Mouse (Mus musculus): ENCODE measurements around the gene H2-Ke6. TPM values are rescaled to one million over a fixed set of nuclear protein-coding genes. Genes with fewer than 3 reads are reported as not detected.
A peak's percentile ranks its signal among the peaks of the same experiment; 100 is the strongest.
"Not testable (repeated sequence)": the region's sequence is repeated elsewhere in the genome, so short reads cannot be mapped to it uniquely, and the experiment has no call there.

Gene H2-Ke6
- total RNA-seq, 2 experiments from 2014 or later: 69.9 to 82.3 TPM

GRCm38 (mm10) chr17:34010156-34010555 is 17.7 kb downstream of the H2-Ke6 start:
- no peak for DNase-seq
- intact Hi-C loops (cut with DNase I): no loop called here
- H3K27ac ChIP-seq: no peak overlapping the region
- no peak overlapping the region for H3K4me3 ChIP-seq
- no peak for TF ChIP-seq CTCF (IDR thresholded peaks at IDR 0.05)

- intact Hi-C loops (cut with DNase I): loop anchor here (5.0 kb wide), 1 partner anchor 1286 kb away; no protein-coding TSS in a partner anchor
- Histone ChIP-seq H3K27ac (no peak overlapping the region), H3K4me3 (no peak overlapping the region)
- TF ChIP-seq CTCF (IDR thresholded peaks at IDR 0.05): no peak
- DNase-seq: no peak
These were observed 21.3 kb downstream of the H2-Ke6 start for GRCm38 (mm10) chr17:34006570-34006969.

DNA sequence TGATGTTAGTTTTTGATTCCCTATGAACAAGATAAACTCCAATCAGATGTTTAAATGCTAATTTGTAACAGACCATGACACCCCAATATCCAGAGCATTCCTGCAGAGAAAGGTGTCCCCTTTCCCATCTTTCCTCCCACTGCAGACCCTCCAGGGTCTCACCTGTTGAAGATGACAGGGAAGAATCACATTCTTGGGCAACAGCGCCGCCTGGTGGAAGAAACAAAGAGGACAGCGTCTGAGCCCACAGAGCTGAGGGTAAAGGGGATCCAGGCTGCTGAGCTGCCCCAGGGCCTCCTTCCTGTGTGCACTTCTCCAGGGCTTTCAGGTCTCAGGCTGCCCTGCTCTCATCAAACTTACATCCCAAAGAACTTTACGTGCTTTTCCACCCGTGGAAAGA is 24.4 kb downstream of the H2-Ke6 start:
- TF ChIP-seq CTCF (IDR thresholded peaks at IDR 0.05): peak; percentile 71
- intact Hi-C loops (cut with DNase I): no loop called here
- DNase-seq: peak; percentile 40
- no peak overlapping the region for H3K27ac ChIP-seq
- H3K4me3 ChIP-seq: no peak overlapping the region

- H3K4me3 ChIP-seq: peak overlapping the region; percentile 89
- intact Hi-C loops (cut with DNase I); DNase-seq: not testable (repeated sequence)
- peak overlapping the region; percentile 72; the same call in 1 of the 2 replicates for H3K27ac ChIP-seq
These were observed 27.1 kb downstream of the H2-Ke6 start for GRCm38 (mm10) chr17:34000796-34001195.

GRCm38 (mm10) chr17:34000150-34000537 is 27.7 kb downstream of the H2-Ke6 start, which contains the start of gene H2-K1:
Gene H2-K1 (minus strand): TSS chr17:34000347.
- peak; percentile 93 for DNase-seq
- Histone ChIP-seq H3K4me3 (peak within 1 kb of the TSS; percentile 89), H3K27ac (peak within 1 kb of the TSS; percentile 83)
- TF ChIP-seq CTCF (IDR thresholded peaks at IDR 0.05): no peak
- intact Hi-C loops (cut with DNase I): no loop called here

GRCm38 (mm10) chr17:33999341-34000149 is 28.3 kb downstream of the H2-Ke6 start:
- intact Hi-C loops (cut with DNase I): no loop called here
- no peak for TF ChIP-seq CTCF (IDR thresholded peaks at IDR 0.05)
- peak overlapping the region; percentile 83 for H3K27ac ChIP-seq
- H3K4me3 ChIP-seq: peak overlapping the region; percentile 89
- peak; percentile 51 for DNase-seq

- peak overlapping the region; percentile 89 for H3K4me3 ChIP-seq
- H3K27ac ChIP-seq; DNase-seq; intact Hi-C loops (cut with DNase I): not testable (repeated sequence)
These were observed 29.2 kb downstream of the H2-Ke6 start for GRCm38 (mm10) chr17:33998697-33999096.

- H3K4me3 ChIP-seq; intact Hi-C loops (cut with DNase I); DNase-seq; H3K27ac ChIP-seq: not testable (repeated sequence)
These were observed 30.8 kb downstream of the H2-Ke6 start for GRCm38 (mm10) chr17:33997025-33997424.

DNA sequence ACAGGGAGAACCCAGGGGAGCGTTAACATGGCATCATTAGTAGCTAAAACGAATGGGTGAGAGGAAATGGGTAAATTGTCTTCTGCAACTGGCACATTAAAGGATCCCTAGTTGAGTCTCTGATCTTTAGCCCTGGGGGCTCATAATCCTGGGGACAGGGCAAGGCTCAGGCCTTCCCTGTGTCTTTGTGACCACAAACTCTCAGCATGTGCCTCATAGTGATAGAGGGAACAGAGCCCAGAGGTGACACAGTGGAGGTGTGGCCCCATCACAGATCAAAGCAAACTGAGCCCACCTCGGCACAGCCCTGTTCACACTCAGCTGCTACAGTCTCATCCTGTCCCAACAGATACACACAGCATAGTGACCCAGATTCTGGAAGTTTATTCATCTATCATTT is 32.2 kb downstream of the H2-Ke6 start:
- H3K4me3 ChIP-seq: no peak overlapping the region
- DNase-seq: no peak
- intact Hi-C loops (cut with DNase I): loop anchor here (1.0 kb wide), 1 partner anchor 1273 kb away; no protein-coding TSS in a partner anchor
- no peak for TF ChIP-seq CTCF (IDR thresholded peaks at IDR 0.05)
- H3K27ac ChIP-seq: no peak overlapping the region

GRCm38 (mm10) chr17:33994959-33995358 is 32.9 kb downstream of the H2-Ke6 start:
- Histone ChIP-seq H3K27ac (no peak overlapping the region), H3K4me3 (no peak overlapping the region)
- intact Hi-C loops (cut with DNase I): loop anchor here (1.0 kb wide), 1 partner anchor 1273 kb away; no protein-coding TSS in a partner anchor
- DNase-seq: no peak
- no peak for TF ChIP-seq CTCF (IDR thresholded peaks at IDR 0.05)

- intact Hi-C loops (cut with DNase I): no loop called here
- DNase-seq: peak; percentile 43
These were observed 35.8 kb downstream of the H2-Ke6 start for GRCm38 (mm10) chr17:33991788-33992664.

DNA sequence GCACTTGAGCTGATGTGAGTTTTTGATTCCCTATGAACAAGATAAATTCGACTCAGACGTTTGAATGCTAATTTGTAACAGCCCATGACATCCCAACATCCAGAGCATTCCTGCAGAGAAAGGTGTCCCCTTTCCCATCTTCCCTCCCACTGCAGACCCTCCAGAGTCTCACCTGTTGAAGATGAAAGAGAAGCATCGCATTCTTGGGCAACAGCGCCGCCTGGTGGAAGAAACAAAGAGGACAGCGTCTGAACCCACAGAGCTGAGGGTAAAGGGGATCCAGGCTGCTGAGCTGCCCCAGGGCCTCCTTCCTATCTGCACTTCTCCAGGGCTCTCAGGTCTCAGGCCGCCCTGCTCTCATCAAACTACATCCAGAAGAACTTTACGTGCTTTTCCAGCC is 45.7 kb downstream of the H2-Ke6 start:
- Histone ChIP-seq H3K27ac (peak overlapping the region; percentile 90; the same call in 1 of the 2 replicates), H3K4me3 (peak overlapping the region; percentile 81)
- intact Hi-C loops (cut with DNase I): loop anchor here (2.0 kb wide), 1 partner anchor 13 kb away; no protein-coding TSS in a partner anchor
- DNase-seq: peak; percentile 67
- peak; percentile 81; the same call in 1 of the 2 replicates for TF ChIP-seq CTCF (IDR thresholded peaks at IDR 0.05)

More at GRCm38 (mm10) chr17:33991788-33992664, 35.8 kb downstream of the H2-Ke6 start:
- Histone ChIP-seq H3K27ac (no peak overlapping the region), H3K4me3 (no peak overlapping the region)
- TF ChIP-seq CTCF (IDR thresholded peaks at IDR 0.05): peak; percentile 84

Data from gastrocnemius, adult 2 months (tissue).